Mouse (Mus musculus): ENCODE data around the gene Tpi1. TPM values are rescaled to one million over a fixed set of nuclear protein-coding genes. Genes with fewer than 3 reads are reported as not detected.

The Tpi1 gene
- polyA plus RNA-seq, 1 experiment from 2014 or later: 537 TPM

- Histone ChIP-seq H3K27me3 (replicated peaks; ENCODE audit: control insufficient read depth, insufficient read depth, low read length) (peaks cover 59% of the 10 kb centered on the region), H3K9ac (ENCODE audit: low read depth, low read length) (no peak overlapping the region), H3K4me2 (replicated peaks; ENCODE audit: low read depth) (no peak overlapping the region; the same call in 1 of the 2 replicates), H3K36me3 (ENCODE audit: control insufficient read depth, insufficient read depth) (no peaks in the 10 kb centered on the region), H3K4me1 (replicated peaks; ENCODE audit: control insufficient read depth, insufficient read depth, low read length) (peaks cover 4% of the 10 kb centered on the region; the same call in 1 of the 2 replicates), H3K9me3 (ENCODE audit: control insufficient read depth) (no peaks in the 10 kb centered on the region), H3K4me3 (ENCODE audit: low read depth, low read length) (no peak overlapping the region), H3K27ac (ENCODE audit: low read depth, low read length) (no peak overlapping the region)
- ATAC-seq: no peak
- WGBS: 9% methylated on average over 12 of the region's 12 CpGs
- TF ChIP-seq CTCF (IDR thresholded peaks at IDR 0.05; ENCODE audit: low read depth): peak; percentile 93
Measured at GRCm38 (mm10) chr6:124859725-124860124, 45.6 kb upstream of the Tpi1 start.

DNA sequence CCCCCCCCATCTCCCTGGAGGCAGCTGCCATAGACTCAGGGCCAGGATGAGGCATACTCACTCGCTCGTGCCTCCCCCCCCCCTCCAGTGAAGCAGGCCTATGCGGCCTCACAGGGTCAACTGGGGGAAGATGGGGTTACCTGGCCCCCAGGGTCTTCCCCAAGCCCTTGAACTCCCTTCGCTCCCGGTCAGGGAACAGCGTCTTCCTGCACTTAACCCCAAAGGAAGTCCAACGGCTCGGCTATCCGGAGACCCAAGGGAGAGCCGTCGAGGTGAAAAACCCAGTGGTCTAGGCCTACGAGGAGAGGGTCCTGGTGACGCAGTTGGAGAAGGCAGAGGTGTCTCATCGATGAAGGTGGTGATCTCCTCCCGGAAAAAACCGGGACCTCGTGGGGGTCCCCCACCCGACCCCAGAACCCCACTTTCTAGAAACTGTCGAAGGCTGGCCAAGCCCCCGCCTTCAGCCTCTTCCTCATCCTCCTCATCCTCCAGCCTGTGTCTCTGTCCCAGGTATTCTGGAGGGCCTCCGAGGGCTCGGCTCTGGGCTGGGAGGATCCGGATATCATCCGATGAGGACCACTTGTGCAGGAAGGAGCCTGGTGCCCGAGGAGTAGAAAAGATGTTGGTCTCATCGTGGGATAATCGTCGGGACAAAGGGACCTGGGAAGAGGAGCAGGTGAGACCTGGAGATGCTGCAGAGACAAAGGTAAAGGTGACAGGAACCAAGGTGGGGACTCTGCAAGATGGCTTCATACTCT is 44.6 kb upstream of the Tpi1 start:
- Histone ChIP-seq H3K27ac (ENCODE audit: low read depth, low read length) (no peak overlapping the region), H3K4me3 (ENCODE audit: low read depth, low read length) (no peak overlapping the region), H3K9ac (ENCODE audit: low read depth, low read length) (no peak overlapping the region), H3K4me2 (replicated peaks; ENCODE audit: low read depth) (no peak overlapping the region), H3K36me3 (ENCODE audit: control insufficient read depth, insufficient read depth) (no peaks in the 10 kb centered on the region), H3K27me3 (replicated peaks; ENCODE audit: control insufficient read depth, insufficient read depth, low read length) (peaks cover 59% of the 10 kb centered on the region), H3K9me3 (ENCODE audit: control insufficient read depth) (no peaks in the 10 kb centered on the region), H3K4me1 (replicated peaks; ENCODE audit: control insufficient read depth, insufficient read depth, low read length) (peaks cover 4% of the 10 kb centered on the region; the same call in 1 of the 2 replicates)
- no peak for ATAC-seq
- 79% methylated on average over 28 of the region's 28 CpGs for WGBS
- TF ChIP-seq CTCF (IDR thresholded peaks at IDR 0.05; ENCODE audit: low read depth): no peak

- no peak for ATAC-seq
- Histone ChIP-seq H3K27me3 (replicated peaks; ENCODE audit: control insufficient read depth, insufficient read depth, low read length) (peaks cover 55% of the 10 kb centered on the region), H3K4me2 (replicated peaks; ENCODE audit: low read depth) (peak overlapping the region; percentile 98), H3K36me3 (ENCODE audit: control insufficient read depth, insufficient read depth) (no peaks in the 10 kb centered on the region), H3K9me3 (ENCODE audit: control insufficient read depth) (no peaks in the 10 kb centered on the region), H3K4me3 (ENCODE audit: low read depth, low read length) (peak overlapping the region; percentile 70; the same call in 1 of the 2 replicates), H3K9ac (ENCODE audit: low read depth, low read length) (no peak overlapping the region), H3K4me1 (replicated peaks; ENCODE audit: control insufficient read depth, insufficient read depth, low read length) (no peaks in the 10 kb centered on the region), H3K27ac (ENCODE audit: low read depth, low read length) (peak overlapping the region; percentile 77; the same call in 1 of the 2 replicates)
- 37% methylated on average over 26 of the region's 26 CpGs for WGBS
- TF ChIP-seq CTCF (IDR thresholded peaks at IDR 0.05; ENCODE audit: low read depth): no peak
Measured at GRCm38 (mm10) chr6:124857840-124858530, 43.9 kb upstream of the Tpi1 start.

DNA sequence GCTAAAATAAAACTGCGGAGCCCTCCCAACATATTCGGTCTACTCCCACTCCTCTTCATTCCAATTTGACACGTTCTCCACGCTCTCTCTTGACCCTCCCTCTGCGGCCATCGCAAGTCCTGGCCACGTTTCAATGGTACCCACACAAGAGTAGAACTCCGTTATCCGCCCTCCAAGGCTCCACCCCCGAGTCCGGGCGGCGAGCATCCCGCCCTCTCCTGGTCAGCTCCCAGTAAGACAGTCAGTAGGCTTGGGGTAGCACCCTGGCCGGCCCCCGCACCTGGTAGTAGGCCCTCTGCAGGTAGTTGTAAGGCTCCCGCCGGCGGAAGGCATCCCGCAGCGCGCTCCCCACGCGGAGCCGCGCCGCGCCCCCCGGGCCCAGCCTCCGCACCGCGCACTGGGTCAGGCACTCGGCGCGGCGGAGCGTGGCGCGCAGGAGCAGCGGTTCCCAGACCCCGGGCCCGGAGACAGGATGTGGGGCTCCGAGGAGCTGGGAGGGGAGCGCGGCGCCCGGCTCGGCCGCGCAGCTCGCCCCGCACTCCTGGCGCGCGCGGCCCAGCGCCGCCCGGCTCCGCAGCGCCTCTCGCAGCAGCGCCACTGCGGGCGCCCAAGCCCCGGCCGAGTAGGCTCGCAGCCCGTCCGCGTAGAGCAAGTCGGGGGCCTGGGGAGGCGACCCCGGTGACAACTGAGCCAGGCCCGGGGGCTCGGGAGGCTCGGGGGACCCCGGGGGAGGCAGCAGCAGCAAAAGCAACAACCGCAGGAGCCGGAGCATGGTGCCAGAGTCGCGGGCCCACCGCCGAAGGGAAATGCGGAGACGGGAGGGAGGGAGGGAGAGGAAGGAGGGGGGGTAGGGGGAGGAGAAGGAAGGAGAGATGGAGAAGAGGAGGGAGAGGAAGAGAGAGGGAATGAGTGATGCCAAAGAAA is 43.1 kb upstream of the Tpi1 start, which contains the start of gene P3h3:
P3h3 (minus strand) TSS at position 837 of the 924 bp plus-strand sequence.
- TF ChIP-seq CTCF (IDR thresholded peaks at IDR 0.05; ENCODE audit: low read depth): peak; percentile 83
- Histone ChIP-seq H3K27ac (ENCODE audit: low read depth, low read length) (peak within 1 kb of the TSS; percentile 77), H3K27me3 (replicated peaks; ENCODE audit: control insufficient read depth, insufficient read depth, low read length) (peaks cover 51% of the 10 kb centered on the region), H3K4me2 (replicated peaks; ENCODE audit: low read depth) (peak within 1 kb of the TSS; percentile 98), H3K9me3 (ENCODE audit: control insufficient read depth) (no peaks in the 10 kb centered on the region), H3K4me1 (replicated peaks; ENCODE audit: control insufficient read depth, insufficient read depth, low read length) (no peaks in the 10 kb centered on the region), H3K36me3 (ENCODE audit: control insufficient read depth, insufficient read depth) (no peaks in the 10 kb centered on the region), H3K4me3 (ENCODE audit: low read depth, low read length) (peak within 1 kb of the TSS; percentile 70), H3K9ac (ENCODE audit: low read depth, low read length) (peak within 1 kb of the TSS; percentile 71)
- under 1% methylated on average over 64 of the region's 86 CpGs for WGBS
- peak; percentile 70 for ATAC-seq

DNA sequence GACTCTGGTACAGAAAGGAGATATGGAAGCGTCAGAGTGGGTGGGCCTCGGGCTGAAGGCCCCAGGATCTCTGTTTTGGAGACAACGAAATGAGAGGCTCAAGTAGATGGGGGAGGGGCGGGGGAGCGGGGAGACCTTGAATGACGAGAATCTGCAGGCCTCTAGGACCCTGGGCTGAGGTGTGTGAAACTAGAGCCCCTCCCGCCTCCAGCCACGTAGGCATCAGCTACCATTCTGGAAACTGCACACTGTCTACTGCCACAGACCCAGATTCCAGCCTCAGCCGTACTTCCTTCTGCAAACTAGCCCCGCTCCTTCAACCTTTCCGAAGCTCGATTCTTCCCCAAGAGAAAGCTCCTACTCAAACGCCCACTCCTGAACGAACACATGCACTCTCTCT is 42.2 kb upstream of the Tpi1 start:
- no peaks in the 10 kb centered on the region for H3K4me1 ChIP-seq (replicated peaks; ENCODE audit: control insufficient read depth, insufficient read depth, low read length)
- peak overlapping the region; percentile 70; the same call in 1 of the 2 replicates for H3K4me3 ChIP-seq (ENCODE audit: low read depth, low read length)
- ATAC-seq: no peak
- no peak overlapping the region for H3K9ac ChIP-seq (ENCODE audit: low read depth, low read length)
- H3K27ac ChIP-seq (ENCODE audit: low read depth, low read length): no peak overlapping the region
- WGBS: 20% methylated on average over 14 of the region's 14 CpGs
- TF ChIP-seq CTCF (IDR thresholded peaks at IDR 0.05; ENCODE audit: low read depth): no peak
- H3K9me3 ChIP-seq (ENCODE audit: control insufficient read depth): no peaks in the 10 kb centered on the region
- H3K36me3 ChIP-seq (ENCODE audit: control insufficient read depth, insufficient read depth): no peaks in the 10 kb centered on the region
- peak overlapping the region; percentile 98 for H3K4me2 ChIP-seq (replicated peaks; ENCODE audit: low read depth)
- peaks cover 49% of the 10 kb centered on the region for H3K27me3 ChIP-seq (replicated peaks; ENCODE audit: control insufficient read depth, insufficient read depth, low read length)

All from intestine, postnatal 0 days (tissue).